Mouse (Mus musculus) forebrain, embryonic 16.5 days (tissue): ENCODE measurements around the gene Tcl1b3. TPM values are rescaled to one million over a fixed set of nuclear protein-coding genes. Genes with fewer than 3 reads are reported as not detected.
"Not testable (repeated sequence)": the region's sequence is repeated elsewhere in the genome, so short reads cannot be mapped to it uniquely, and the experiment has no call there.

Experiments
- ATAC-seq: fragments of 200-750 bp; cut with Nextera tagmentation; 2 replicates; pipeline ENCODE4 v1.8.0; 2017; ENCODE audit warnings: mild to moderate bottlenecking, moderate library complexity
- H3K27ac ChIP-seq: fragments of 300-500 bp; sonication (generic); 2 replicates; pipeline ENCODE4 v1.5.1; 2014; ENCODE audit warnings: low read length, control low read depth
- H3K27me3 ChIP-seq: fragments of 300-500 bp; sonication (generic); replicated peaks from 2 replicates; pipeline ENCODE4 v1.6.1; 2014; ENCODE audit warnings: low read length; ENCODE audit not compliant: control insufficient read depth, insufficient read depth
- H3K36me3 ChIP-seq: fragments of 300-500 bp; sonication (generic); 2 replicates; pipeline ENCODE4 v1.6.1; 2014; ENCODE audit not compliant: control insufficient read depth, insufficient read depth
- H3K4me1 ChIP-seq: fragments of 300-500 bp; sonication (generic); replicated peaks from 2 replicates; pipeline ENCODE4 v1.6.1; 2014; ENCODE audit warnings: low read length; ENCODE audit not compliant: control insufficient read depth, insufficient read depth
- H3K4me2 ChIP-seq: fragments of 300-500 bp; sonication (generic); 2 replicates; pipeline ENCODE4 v1.6.1; 2014; ENCODE audit warnings: mild to moderate bottlenecking, low read length, control low read depth
- H3K4me3 ChIP-seq: fragments of 300-500 bp; sonication (generic); replicated peaks from 2 replicates; pipeline ENCODE4 v1.5.1; 2014; ENCODE audit warnings: mild to moderate bottlenecking, low read length, control low read depth
- H3K9ac ChIP-seq: fragments of 300-500 bp; sonication (generic); replicated peaks from 2 replicates; pipeline ENCODE4 v1.6.1; 2014; ENCODE audit warnings: low read depth, low read length, control low read depth
- H3K9me3 ChIP-seq: fragments of 300-500 bp; sonication (generic); 2 replicates; pipeline ENCODE4 v1.6.1; 2016; ENCODE audit warnings: low read length; ENCODE audit not compliant: control insufficient read depth
- WGBS: fragments of 180-500 bp; shearing (Covaris S2); extraction: QIAGEN DNeasy Blood & Tissue Kit; methylation state at CpG from one replicate; pipeline ENCODE4 v1.1.7; 2014; 5-methylcytosine and 5-hydroxymethylcytosine counted together
- polyA plus RNA-seq: library from polyadenylated mRNA; unstranded; fragments of >200 nt; fragmentation: Nextera tagmentation; extraction: Ambion mirVana; gene quantifications from 2 replicates; pipeline ENCODE4 v1.2.1, GENCODE M21; 2015

Gene Tcl1b3
- polyA plus RNA-seq, 1 experiment from 2014 or later: not detected

GRCm38 (mm10) chr12:105176044-105176443, 14.8 kb upstream of the Tcl1b3 start, which contains the start of gene Tcl1b5:
Tcl1b5 (plus strand) TSS chr12:105176344.
- not testable (repeated sequence) for H3K4me1 ChIP-seq, H3K4me3 ChIP-seq, H3K27me3 ChIP-seq, H3K36me3 ChIP-seq, H3K27ac ChIP-seq, H3K4me2 ChIP-seq, ATAC-seq, H3K9ac ChIP-seq, H3K9me3 ChIP-seq
- 78% methylated on average over 3 of the region's 3 CpGs for WGBS

GRCm38 (mm10) chr12:105181040-105181644, 9.7 kb upstream of the Tcl1b3 start:
- 72% methylated on average over 4 of the region's 4 CpGs for WGBS
- not testable (repeated sequence) for H3K27ac ChIP-seq, ATAC-seq, H3K4me1 ChIP-seq, H3K4me3 ChIP-seq, H3K9me3 ChIP-seq, H3K27me3 ChIP-seq, H3K36me3 ChIP-seq, H3K4me2 ChIP-seq, H3K9ac ChIP-seq

- H3K4me3 ChIP-seq, H3K27me3 ChIP-seq, H3K36me3 ChIP-seq, H3K9ac ChIP-seq, H3K4me2 ChIP-seq, ATAC-seq, H3K4me1 ChIP-seq, H3K9me3 ChIP-seq, H3K27ac ChIP-seq: not testable (repeated sequence)
- 46% methylated on average over 2 of the region's 2 CpGs for WGBS
Observed at GRCm38 (mm10) chr12:105188980-105189379, 1.9 kb upstream of the Tcl1b3 start.

GRCm38 (mm10) chr12:105199684-105200497, 9.0 kb downstream of the Tcl1b3 start:
- WGBS: 12% methylated on average over 7 of the region's 7 CpGs
- H3K4me3 ChIP-seq, H3K9ac ChIP-seq, H3K27ac ChIP-seq, H3K9me3 ChIP-seq, H3K27me3 ChIP-seq, H3K4me2 ChIP-seq, ATAC-seq, H3K36me3 ChIP-seq, H3K4me1 ChIP-seq: not testable (repeated sequence)

- H3K9me3 ChIP-seq, H3K36me3 ChIP-seq, H3K27me3 ChIP-seq, H3K4me1 ChIP-seq, H3K4me2 ChIP-seq, H3K9ac ChIP-seq, ATAC-seq, H3K4me3 ChIP-seq, H3K27ac ChIP-seq: not testable (repeated sequence)
- WGBS: 96% methylated on average over 1 of the region's 1 CpGs
Observed at GRCm38 (mm10) chr12:105201657-105202056, 10.8 kb downstream of the Tcl1b3 start, which contains the start of gene Tcl1b4. Tcl1b4 (plus strand) TSS chr12:105201957.

GRCm38 (mm10) chr12:105207071-105207470, 16.2 kb downstream of the Tcl1b3 start:
- WGBS: 71% methylated on average over 1 of the region's 1 CpGs
- Histone ChIP-seq H3K27me3 (no peaks in the 10 kb centered on the region), H3K27ac (no peak overlapping the region), H3K4me1 (no peaks in the 10 kb centered on the region), H3K36me3 (no peaks in the 10 kb centered on the region), H3K9ac (no peak overlapping the region), H3K4me3 (no peak overlapping the region), H3K4me2 (no peak overlapping the region), H3K9me3 (no peaks in the 10 kb centered on the region)
- ATAC-seq: no peak

- no peaks in the 10 kb centered on the region for H3K36me3 ChIP-seq
- H3K9me3 ChIP-seq: no peaks in the 10 kb centered on the region
- 96% methylated on average over 1 of the region's 1 CpGs for WGBS
- H3K4me2 ChIP-seq: no peak overlapping the region
- no peak for ATAC-seq
- no peak overlapping the region for H3K9ac ChIP-seq
- H3K4me3 ChIP-seq: no peak overlapping the region
- no peaks in the 10 kb centered on the region for H3K4me1 ChIP-seq
- no peaks in the 10 kb centered on the region for H3K27me3 ChIP-seq
- H3K27ac ChIP-seq: no peak overlapping the region
Observed at GRCm38 (mm10) chr12:105208441-105208840, 17.6 kb downstream of the Tcl1b3 start.

GRCm38 (mm10) chr12:105209231-105209630, 18.4 kb downstream of the Tcl1b3 start:
- no peak overlapping the region for H3K27ac ChIP-seq
- H3K4me2 ChIP-seq: no peak overlapping the region
- no peak overlapping the region for H3K4me3 ChIP-seq
- no peak for ATAC-seq
- H3K4me1 ChIP-seq: no peaks in the 10 kb centered on the region
- H3K27me3 ChIP-seq: no peaks in the 10 kb centered on the region
- no peaks in the 10 kb centered on the region for H3K36me3 ChIP-seq
- 95% methylated on average over 7 of the region's 7 CpGs for WGBS
- no peak overlapping the region for H3K9ac ChIP-seq
- H3K9me3 ChIP-seq: no peaks in the 10 kb centered on the region

GRCm38 (mm10) chr12:105217101-105217760, 26.4 kb downstream of the Tcl1b3 start:
- Histone ChIP-seq H3K9me3 (no peaks in the 10 kb centered on the region), H3K27me3 (no peaks in the 10 kb centered on the region), H3K4me2 (no peak overlapping the region), H3K36me3 (no peaks in the 10 kb centered on the region), H3K4me1 (no peaks in the 10 kb centered on the region), H3K4me3 (no peak overlapping the region), H3K27ac (no peak overlapping the region), H3K9ac (no peak overlapping the region)
- no peak for ATAC-seq
- WGBS: 93% methylated on average over 7 of the region's 7 CpGs
